Mouse (Mus musculus): ENCODE data around the gene Mrps9. TPM values are rescaled to one million over a fixed set of nuclear protein-coding genes. Genes with fewer than 3 reads are reported as not detected.

The Mrps9 gene
- polyA plus RNA-seq (2012; rRNA removed) = 19.6 and 20.5 TPM in 2 replicates

GRCm38 (mm10) chr1:42850663-42851397 lies at the start of gene Mrps9:
TSS of gene Mrps9 (plus strand) at chr1:42851233.

GRCm38 (mm10) chr1:42952734-42953481 lies 101.9 kb downstream of the Mrps9 start, which contains the start of gene Gpr45:
TSS of gene Gpr45 (plus strand) at chr1:42952872.

Other genes starting within 250 kb of the Mrps9 start
- 0.49 and 0.52 TPM in 2 replicates for gene Pou3f3, start 155.5 kb upstream of the Mrps9 start, polyA plus RNA-seq (2012; rRNA removed)
- 0.37 and 0.38 TPM in 2 replicates for gene Gpr45, start 101.6 kb downstream of the Mrps9 start, polyA plus RNA-seq (2012; rRNA removed)
- 19.3 TPM in 2 replicates for gene Tgfbrap1, start 247.4 kb downstream of the Mrps9 start, polyA plus RNA-seq (2012; rRNA removed)
- gene AI597479, start 247.5 kb downstream of the Mrps9 start, polyA plus RNA-seq (2012; rRNA removed) = 2.8 TPM in 2 replicates

Data from colon, adult 2 months (tissue).